Mouse (Mus musculus) thymus, postnatal 14 days (tissue): Measurements from ENCODE around the gene Uts2r.

ENCODE experiments used
- DNase-seq: peaks from one replicate; pipeline ENCODE4 v3.0.0; 2021

Gene Uts2r

DNA sequence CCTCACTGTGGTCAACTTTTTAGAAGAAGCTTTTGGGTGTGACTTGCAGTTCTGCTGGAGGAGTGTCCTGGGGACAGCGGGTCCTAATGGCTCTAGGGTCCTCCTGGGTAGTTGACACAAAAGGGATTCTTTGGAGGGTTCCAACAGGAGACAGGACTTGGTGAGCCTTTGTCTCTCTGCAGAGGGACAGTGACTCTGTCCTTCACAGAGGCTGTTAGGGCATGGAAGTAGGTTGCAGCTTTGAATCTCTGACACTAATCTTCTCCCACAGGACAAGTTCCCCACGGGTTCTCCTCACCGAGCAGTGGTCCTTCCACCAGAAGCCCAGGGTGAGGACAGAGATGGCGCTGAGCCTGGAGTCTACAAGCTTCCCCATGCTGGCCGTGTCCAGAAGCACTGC is at the start of gene Uts2r:
Gene Uts2r (plus strand): TSS at position 301 of the 400 bp plus-strand sequence.
- no peak for DNase-seq

DNA sequence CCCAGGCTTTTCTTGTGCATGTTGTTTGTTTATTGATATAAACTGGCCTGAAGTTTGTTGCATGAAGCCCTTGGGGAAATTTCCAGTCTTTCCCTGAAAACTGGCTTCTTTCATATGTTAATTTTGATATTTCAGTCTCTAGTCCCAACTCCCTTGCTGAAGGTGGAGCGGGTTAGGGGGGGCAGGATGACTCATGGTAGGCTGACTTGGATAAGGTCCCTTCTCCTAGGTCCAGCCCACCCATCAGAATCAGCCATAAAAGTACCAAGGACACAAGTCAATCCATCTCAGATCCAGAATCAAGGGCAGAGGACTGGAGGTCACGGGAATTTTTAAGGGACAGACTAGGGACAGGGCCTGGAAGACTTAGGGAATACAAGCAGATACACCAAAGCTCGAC is 49.0 kb upstream of the Uts2r start:
- DNase-seq: no peak

DNA sequence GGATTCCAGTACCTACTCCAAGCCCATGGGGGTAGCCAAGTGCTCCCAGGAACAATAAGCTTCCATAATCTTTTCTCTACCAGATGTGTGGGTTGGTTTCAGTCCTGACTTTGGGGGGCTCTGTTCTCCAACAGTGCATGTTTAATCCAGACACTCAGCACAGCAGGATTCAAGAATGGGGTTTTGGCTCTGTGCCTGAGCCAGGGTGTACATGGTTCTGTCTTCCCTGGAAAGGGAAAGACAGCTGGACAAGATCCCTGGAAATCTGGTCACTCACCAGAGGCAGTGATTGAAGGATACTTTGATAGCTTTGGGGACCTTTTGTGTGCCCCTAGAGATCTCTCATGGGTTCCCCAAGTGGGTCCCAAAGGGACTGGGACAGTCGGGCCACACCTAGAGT is 48.5 kb upstream of the Uts2r start:
- DNase-seq: no peak

DNA sequence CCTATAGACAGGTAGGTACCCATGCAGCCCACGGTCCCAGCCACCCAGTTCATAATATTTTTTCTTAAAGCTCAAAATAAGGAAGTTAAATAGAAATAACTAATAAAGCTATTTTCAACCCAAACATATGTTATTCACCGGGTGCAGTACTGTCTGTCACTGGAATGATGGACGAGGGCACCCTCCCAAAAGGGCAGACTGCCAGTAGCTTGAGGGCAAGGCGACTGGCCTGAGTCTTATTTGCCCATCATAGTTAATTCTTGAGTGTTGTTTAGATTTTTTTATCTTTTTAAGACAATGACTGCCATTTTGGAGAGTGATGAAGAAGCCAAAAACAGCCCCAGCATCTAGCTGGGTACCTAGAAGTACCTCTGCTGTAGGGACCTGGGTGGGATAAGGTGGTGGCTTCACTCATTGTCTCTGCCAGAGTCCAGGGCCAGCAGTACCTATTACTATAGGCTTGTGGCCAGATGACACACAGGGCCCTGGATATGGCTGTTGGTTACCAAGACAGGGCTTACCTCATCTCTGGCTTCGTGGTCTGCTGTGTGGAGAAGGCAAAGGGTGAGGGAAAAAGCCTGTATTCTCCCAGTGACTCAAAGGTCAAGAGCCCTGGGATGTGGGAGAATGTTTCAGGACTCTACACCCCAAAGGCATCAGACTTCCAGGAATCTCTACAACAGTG is 47.8 kb upstream of the Uts2r start:
- no peak for DNase-seq

DNA sequence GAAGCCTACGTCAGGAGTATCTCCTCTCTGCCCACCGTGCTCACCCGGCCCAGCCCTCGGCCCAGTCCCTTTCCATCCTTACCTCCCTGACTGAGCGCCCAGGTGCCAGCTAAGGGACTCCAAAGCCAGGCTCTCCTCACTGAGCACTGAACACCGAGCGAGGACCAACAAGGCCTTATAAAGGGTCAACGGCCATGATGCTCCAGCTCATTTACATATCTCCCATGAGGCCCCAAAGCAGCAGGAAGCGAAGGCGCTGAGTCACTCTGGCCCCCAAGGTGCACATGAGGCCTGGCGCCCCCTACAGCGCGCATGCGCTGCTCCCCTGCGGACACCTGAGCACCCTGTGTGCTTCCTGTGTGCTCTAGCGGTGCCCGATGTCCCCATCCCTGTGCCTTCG is 42.0 kb upstream of the Uts2r start:
- peak; percentile 16 for DNase-seq

DNA sequence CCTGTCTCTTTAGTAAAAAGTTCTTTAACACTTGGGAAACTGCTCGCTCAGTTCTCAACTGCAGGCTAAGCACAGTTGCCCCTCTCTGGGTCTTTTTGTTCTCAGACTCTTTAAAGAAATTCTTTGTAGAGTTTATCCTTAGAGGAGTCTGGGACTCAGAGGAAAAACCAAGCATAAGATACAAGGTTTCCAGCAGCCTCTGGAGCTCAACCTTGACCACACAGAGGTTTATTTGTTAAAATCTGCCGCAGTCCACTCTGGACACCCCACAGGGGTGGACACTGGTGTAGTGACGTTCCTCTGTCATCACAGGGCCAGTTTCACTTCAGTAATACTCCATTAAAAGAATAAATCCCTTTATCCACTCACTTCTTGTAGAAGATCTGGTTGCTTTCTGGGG is 41.5 kb upstream of the Uts2r start, which contains the start of gene Tex19.2:
Gene Tex19.2 (minus strand): TSS at position 101 of the 400 bp plus-strand sequence.
- no peak for DNase-seq

DNA sequence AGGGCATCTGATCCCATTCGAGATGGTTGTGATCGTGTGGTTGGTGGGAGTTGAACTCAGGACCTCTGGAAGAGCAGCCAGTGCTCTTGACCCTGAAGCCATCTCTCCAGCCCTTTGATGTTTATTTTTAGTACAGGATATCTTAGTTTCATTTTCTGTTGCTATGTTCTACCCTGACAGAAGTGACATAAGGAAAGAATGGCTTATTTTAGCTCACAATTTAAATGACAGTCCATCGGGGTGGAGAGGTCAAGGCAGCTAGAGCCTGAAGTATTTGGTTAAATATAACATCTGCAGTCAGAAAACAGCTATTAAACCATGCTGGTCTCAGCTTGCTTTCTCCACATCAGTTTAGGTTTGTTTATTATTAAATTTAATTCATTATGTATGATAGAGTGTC is 38.9 kb upstream of the Uts2r start:
- no peak for DNase-seq

DNA sequence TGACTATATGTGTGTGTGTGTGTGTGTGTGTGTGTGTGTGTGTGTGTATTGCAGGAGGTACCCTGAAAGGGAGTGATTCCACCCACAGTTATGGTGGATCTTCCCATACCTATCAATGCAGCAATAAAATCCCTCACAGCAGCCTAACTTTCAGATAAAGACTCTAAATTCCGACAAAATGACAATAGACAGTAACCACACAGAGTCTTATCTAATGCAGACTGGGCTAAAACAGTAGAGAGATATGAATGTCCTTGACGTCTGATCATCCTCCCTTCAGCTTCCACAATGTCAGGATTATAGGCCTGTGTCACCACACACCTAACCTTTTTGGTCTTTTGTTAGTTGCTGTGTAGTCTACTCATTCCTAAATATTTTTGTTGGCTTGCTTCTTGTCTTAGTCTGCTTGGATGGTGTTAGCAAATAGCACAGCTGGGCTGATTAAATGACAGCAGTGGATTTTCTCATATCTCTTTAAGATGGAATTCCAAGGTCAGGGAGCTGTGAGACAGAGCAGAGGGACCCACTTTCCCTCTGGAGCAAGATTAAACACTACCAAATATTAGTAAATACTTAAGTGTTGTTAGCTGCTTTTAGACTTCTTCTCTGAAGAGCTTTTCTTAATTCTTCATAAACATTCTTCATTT is 37.9 kb upstream of the Uts2r start:
- DNase-seq: no peak

DNA sequence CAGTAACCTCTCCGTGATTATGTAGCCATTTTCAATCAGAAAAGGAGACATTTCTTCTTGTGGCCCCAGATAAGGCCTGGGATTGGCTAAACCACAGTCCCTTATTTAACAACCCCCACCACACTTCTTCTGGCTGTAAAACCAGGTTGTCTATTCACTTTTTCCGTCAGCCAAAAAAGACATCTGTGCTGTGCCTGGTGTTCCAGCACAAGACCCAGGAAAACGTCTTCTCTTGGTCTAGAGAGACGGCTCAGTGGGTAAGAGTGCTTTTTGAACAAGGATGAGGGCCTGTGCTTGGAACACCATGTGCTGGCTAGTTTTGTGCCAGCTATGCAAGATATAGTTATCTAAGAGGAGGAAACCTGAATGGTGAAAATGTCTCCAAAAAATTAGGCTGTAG is 36.6 kb upstream of the Uts2r start:
- no peak for DNase-seq

DNA sequence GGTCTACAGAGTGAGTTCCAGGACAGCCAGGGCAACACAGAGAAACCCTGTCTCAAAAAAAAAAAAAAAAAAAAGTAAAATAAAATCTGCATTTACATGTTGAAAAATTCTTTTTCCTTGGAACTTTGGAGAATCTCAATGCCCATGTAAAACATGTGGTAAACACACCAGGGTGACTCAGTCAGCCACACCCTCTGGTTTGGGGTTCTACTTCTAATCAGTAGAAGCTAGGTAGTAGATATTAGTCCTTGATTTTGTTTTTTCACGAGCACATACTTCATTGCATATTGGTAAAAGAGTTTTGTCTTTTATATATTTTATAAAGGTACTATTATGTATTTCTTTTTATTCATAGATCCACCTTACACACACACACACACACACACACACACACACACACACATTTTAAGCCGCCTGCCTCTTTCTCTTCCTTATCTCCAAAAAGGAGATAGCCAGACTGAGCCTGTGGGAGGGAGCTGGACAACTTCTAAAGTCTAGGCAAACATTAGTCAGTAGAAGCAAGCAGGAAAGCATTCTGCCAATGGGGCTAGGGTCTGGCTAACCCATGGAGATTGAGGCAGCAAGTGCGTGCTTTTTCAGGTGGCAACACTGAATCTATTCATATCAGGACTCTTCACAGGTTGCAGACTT is 34.4 kb upstream of the Uts2r start:
- no peak for DNase-seq

DNA sequence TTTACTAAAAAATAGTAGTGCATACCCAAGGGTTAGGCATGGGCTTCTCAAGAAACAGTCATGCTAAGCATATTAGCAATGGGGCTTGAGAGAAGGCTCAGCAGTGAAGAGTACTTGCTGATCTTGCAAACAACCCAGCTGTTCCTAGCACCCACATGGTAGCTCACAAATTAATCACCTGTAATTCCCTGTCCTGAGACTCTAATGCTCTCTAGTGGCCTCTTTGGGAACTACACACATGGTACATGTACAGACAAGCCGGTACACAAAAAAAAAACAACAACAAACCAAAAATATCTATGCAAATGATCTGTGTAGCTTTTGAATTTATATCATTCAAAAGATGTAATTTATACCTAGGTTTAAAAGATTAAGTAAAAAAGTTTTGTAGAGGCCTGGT is 33.7 kb upstream of the Uts2r start:
- DNase-seq: peak; percentile 16

DNA sequence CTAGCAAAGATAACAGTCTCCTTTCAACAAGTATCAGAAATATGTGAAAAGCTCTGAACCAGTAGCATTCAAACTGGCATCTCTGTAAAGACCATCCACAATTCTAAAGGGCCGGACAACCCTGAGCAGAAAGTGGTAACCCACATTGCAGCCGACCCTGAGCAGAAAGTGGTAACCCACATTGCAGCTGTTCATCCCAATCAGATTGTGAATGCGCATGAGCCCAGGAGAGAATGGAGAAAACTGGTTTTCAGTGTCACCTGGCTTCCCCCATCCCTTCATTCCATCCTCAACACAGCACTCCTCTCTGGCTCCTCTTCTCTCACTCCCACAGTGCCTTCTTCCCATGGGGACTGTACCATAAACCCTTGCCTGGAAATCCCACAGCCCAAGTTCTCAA is 32.6 kb upstream of the Uts2r start:
- DNase-seq: no peak

DNA sequence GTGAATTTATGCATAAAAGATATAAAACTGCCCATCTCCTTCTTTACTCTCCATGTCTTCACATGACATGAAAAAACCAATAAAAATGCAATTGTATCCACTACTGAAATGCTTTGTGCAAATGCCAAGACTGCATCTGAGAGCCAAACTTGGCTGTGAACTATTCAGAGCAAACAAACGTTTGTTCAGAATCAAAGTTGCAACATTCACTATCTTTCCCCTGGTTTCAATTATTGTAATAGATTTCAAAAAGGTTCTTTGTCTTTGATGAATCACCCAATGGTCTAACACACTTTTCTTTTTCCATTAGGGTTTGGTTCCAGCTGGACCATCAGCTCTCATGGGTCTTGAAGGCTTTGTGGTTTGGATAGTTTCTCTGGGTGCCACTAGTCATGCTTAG is 30.5 kb upstream of the Uts2r start:
- no peak for DNase-seq

DNA sequence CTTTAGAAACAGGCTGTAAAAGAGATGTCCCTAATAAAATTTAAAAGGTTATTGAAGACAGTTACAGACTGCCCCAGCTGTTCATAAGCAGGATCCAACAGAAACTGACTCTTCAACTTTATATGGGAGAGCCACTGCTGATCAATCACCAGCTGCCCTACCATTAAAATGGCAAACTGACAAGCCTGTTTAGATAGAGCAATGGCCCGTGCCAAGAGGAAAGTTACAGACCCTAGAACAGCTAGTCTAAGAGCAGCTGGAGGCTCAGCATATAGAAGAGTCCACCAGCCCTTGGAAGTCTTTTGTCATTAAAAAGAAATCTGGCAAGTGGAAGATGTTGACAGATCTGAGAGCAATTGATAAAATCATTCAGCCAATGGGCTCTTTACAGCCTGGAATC is 25.5 kb upstream of the Uts2r start:
- no peak for DNase-seq

DNA sequence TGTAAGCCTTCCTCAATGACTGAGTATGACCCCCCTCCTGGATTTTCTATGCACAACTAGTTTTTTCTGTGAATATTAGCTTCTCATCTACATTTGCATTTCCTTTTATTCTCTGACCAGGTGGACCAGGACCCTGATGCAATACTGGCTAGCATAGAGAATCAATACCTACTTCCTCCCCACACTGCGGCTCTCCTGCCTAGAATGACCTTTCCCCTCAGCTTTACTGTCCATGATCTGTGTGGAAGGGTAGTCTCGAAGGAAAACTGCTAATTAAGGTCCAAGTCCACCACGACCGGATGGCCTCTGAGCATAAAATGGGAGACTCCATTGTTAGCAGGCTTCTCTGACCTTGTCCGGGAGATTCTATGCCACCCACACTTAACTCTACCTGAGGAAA is 22.4 kb upstream of the Uts2r start:
- no peak for DNase-seq

DNA sequence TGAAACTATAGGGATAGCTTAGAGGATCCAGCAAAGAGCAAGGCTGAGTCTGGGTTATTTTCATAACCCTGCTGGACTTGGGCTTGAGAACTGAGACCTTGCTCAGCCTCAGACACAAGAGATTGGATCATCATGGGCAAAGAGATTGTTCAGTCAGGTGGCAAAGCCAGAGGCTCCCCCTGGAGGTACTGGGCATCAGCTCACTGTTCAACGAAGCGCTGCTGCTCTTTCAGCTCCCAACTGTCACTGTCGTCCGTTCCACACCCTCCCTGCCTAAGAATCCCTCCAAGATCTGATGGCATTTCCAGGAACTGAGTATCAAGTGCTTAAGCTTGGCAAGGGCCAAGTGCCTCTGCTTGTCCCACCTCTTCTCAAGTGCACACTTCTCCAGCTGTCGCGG is 21.3 kb upstream of the Uts2r start:
- no peak for DNase-seq

DNA sequence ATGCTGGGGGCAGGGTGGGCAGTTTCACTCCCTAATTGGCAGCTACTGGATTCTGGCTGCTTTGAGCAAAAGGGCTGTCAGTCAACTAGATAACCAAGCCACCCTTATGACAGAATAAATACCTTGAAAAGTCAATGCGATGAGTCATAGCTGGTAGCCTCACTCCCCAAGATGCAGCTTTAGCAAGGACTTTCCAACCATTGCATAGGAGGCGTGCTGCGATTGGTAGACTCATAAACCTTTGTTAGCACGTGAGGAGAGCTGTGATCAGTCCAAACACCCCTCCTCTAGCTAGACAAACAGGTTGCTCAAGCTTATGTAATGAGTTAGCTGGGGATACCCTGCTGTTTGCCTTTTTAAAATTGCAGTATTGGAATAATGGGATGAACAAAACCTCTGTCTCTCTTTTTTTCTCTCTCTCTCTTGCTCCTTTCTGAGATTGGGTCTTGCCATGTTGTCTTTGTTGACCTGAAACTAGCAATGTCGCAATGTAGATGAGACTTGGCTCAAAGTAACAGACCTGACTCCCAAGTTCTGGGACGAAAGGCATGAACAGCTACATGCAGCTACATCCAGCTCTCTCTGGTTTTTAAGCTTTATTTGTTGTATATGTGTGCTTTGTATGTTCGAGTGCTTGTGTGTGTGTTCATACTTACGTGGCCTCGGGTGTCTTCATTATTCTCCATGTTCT is 16.6 kb upstream of the Uts2r start:
- DNase-seq: no peak

DNA sequence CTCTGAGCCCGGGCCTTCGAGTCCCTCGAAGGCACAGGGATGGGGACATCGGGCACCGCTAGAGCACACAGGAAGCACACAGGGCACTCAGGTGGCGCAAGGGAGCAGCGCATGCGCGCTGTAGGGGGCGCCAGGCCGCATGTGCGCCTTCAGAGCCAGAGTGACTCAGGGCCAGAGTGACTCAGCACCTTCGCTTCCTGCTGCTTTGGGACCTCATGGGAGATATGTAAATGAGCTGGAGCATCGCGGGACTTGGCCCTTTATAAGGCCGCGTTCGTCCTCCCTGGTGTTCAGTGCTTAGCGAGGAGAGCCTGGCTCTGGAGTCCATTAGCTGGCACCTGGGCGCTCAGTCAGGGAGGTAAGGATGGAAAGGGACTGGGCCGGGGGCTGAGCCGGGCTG is 14.2 kb upstream of the Uts2r start, which contains the start of gene Tex19.1:
Gene Tex19.1 (plus strand): TSS at position 279 of the 400 bp plus-strand sequence.
- DNase-seq: no peak

DNA sequence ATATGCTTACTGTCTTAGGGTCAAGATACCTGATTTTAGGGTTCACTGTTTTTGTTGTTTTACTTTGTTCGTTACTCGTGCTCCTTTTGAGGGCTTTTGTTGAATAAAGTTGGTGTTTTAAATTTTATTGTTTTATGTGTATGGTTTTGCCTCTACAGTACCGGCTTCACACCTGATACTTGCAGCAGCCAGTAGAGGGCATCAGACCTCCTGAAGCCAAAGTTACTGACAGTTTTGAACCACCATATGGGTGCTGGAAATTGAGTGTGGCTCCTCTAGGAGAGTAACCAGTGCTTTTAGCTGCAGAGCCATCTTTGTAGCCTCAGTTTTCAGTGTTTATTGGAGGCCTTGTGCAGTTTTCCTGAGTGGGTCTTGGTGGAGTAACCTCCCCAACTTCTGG is 11.9 kb upstream of the Uts2r start:
- no peak for DNase-seq

DNA sequence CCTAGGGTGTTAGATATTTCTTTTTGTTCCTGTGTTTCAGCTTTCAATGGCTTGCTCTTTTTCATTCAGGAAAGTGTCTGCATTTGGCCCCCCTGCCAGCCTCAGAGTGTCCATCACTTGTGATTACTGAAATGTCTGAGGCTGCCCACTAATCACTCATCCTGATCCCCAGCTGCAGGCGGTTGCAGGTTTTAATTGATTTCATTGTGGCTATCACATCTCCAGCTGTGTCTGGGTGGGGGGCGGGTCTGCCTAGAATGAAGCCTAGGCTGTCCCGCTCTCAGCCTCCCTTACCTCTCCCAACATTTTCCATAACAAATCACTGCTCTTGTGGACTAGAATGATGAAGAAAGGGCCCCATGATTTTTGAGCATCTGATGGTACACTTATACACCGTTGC is 5.9 kb upstream of the Uts2r start:
- DNase-seq: no peak

DNA sequence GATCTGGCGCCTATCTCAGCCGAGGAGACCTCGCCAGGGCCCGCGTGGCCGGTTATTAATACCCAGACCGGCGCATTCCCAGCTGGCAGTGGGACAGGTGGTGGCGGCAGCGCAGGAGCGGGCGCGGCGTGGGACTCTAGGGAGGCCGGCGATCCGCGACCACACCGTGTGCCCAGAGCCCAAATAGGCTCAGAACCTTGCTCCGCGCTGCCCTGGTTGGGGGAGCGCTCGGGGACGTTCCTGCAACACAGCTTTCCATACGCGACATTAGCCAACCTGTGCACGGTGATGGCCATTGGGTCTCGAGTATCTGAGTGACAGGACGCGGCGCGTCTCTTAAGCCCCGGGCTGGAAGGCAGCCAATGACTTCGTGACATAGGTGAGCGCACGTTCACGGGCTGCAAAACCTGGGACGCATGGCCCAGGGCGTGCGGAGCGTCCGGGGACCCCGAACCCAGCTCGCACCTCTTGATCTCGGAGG is 3.6 kb upstream of the Uts2r start:
- no peak for DNase-seq

DNA sequence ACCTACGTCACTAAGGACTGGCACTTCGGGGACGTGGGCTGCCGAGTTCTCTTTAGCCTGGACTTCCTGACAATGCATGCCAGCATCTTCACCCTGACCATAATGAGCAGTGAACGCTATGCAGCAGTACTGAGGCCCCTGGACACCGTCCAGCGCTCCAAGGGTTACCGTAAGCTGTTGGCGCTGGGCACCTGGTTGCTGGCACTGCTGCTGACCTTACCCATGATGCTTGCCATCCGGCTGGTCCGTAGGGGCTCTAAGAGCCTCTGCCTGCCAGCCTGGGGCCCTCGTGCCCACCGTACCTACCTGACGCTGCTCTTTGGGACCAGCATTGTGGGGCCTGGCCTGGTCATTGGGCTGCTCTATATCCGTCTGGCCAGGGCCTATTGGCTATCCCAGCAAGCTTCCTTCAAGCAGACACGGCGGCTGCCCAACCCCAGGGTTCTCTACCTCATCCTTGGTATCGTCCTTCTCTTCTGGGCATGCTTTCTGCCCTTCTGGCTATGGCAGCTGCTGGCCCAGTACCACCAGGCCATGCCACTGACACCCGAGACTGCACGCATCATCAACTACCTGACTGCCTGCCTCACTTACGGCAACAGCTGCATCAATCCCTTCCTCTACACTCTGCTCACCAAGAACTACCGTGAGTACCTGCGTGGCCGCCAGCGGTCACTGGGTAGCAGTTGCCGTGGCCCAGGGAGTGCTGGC is 720 bp downstream of the Uts2r start:
- DNase-seq: no peak

DNA sequence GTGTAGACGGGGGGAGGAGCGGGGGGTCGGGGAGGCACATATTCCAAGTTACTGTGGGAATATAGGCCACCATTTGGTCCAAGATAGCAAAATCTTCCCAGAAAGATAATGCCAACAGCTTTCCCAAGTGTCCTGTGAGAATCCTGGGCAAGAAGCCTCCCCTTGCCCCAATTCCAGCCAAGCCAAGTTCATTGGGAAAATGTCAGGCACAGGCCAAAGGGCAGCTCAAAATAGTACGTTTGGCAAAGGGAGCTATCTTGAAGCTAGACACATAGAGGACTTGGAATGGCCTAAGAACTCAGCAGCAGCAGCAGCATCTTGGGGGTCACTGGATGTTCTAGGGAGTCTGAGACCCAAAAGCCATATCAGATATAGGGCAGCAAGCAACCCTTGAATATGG is 3.7 kb downstream of the Uts2r start:
- no peak for DNase-seq
